Mouse (Mus musculus) liver, adult 2 months (tissue): ENCODE data around the gene Atp10a. TPM values are rescaled to one million over a fixed set of nuclear protein-coding genes. Genes with fewer than 3 reads are reported as not detected.

Experiments used
- DNase-seq: peaks from one replicate; pipeline ENCODE4 v3.0.0-alpha.2; 2011; ENCODE audit warnings: low read depth, low spot score; ENCODE audit errors: extremely low read depth
- H3K27ac ChIP-seq: fragments of 200-500 bp; replicated peaks from 2 replicates; pipeline ENCODE4 v1.5.1; 2012; ENCODE audit warnings: low read depth, mild to moderate bottlenecking, control low read depth, inconsistent platforms, low read length; ENCODE audit not compliant: insufficient read depth
- H3K27me3 ChIP-seq: fragments of 200-500 bp; 2 replicates; pipeline ENCODE4 v1.6.1; 2012; ENCODE audit warnings: mild to moderate bottlenecking, moderate library complexity, low read length, inconsistent platforms; ENCODE audit not compliant: control insufficient read depth, insufficient read depth
- H3K36me3 ChIP-seq: fragments of 200-500 bp; 2 replicates; pipeline ENCODE4 v1.6.1; 2012; ENCODE audit warnings: low read length, inconsistent platforms; ENCODE audit not compliant: control insufficient read depth, insufficient read depth
- H3K4me1 ChIP-seq: fragments of 200-500 bp; 2 replicates; pipeline ENCODE4 v1.6.1; 2011; ENCODE audit warnings: low read length; ENCODE audit not compliant: control insufficient read depth, insufficient read depth
- H3K4me3 ChIP-seq: fragments of 200-500 bp; 2 replicates; pipeline ENCODE4 v1.5.1; 2011; ENCODE audit warnings: low read depth, mild to moderate bottlenecking, control low read depth, low read length, moderate library complexity; ENCODE audit not compliant: insufficient read depth
- H3K79me2 ChIP-seq: fragments of 200-500 bp; 2 replicates; pipeline ENCODE4 v1.6.1; 2012; ENCODE audit warnings: inconsistent platforms, mild to moderate bottlenecking, low read length, moderate library complexity; ENCODE audit not compliant: control insufficient read depth, insufficient read depth
- H3K9ac ChIP-seq: fragments of 200-500 bp; 2 replicates; pipeline ENCODE4 v1.6.1; 2012; ENCODE audit warnings: low read depth, mild to moderate bottlenecking, control low read depth, inconsistent platforms, low read length
- CTCF ChIP-seq: fragments of 200-500 bp; IDR thresholded peaks from 2 replicates; pipeline ENCODE4 v1.5.1; 2011; ENCODE audit warnings: low read depth, low read length, control low read depth
- POLR2A ChIP-seq: fragments of 200-500 bp; IDR thresholded peaks from 2 replicates; pipeline ENCODE4 v1.6.1; 2011; ENCODE audit warnings: low read length, control low read depth; ENCODE audit not compliant: insufficient read depth; ENCODE audit errors: extremely low read depth
- WGBS: fragments of 180-500 bp; shearing (Covaris S2); methylation state at CpG from one replicate; pipeline ENCODE4 v1.1.7; 2018; 5-methylcytosine and 5-hydroxymethylcytosine counted together
- polyA plus RNA-seq: library from polyadenylated mRNA; depleted of rRNA; stranded (reverse); fragments of >200 nt; gene quantifications from 2 replicates; pipeline ENCODE4 v1.2.3, GENCODE M21; 2012
- total RNA-seq: library from RNA; depleted of rRNA; stranded (reverse); fragments of >200 nt; gene quantifications from 2 replicates; pipeline ENCODE4 v1.2.3, GENCODE M21; 2014

Gene Atp10a
- total and polyA plus RNA-seq, 2 experiments: 0.35 to 0.46 TPM

DNA sequence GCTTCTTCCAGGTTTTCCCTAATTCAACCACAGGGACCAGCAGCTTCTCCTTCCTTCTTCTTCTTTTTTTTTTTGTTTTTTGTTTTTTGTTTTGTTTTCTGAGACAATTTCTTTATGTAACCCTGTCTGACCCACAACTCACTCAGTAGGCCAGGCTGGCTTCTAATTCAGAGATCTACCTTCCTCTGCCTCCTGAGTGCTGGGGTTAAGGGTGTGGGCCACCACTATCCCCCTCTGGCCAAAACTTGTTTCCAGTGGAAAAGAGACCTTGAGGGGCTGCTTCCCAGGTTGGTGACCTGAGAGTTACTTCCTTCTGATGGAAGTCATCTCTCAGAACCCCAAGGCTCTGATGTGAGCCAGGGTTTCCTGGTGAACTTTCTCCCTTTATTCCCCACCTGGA lies 4.1 kb downstream of the Atp10a start:
- TF ChIP-seq CTCF (no peak), POLR2A (no peak)
- Histone ChIP-seq H3K4me3 (no peak overlapping the region), H3K4me1 (peaks cover 2% of the 10 kb centered on the region; the same call in 1 of the 2 replicates)

GRCm38 (mm10) chr7:58660665-58661064 lies 4.7 kb downstream of the Atp10a start:
- no peaks in the 10 kb centered on the region for H3K79me2 ChIP-seq
- peaks cover 2% of the 10 kb centered on the region; the same call in 1 of the 2 replicates for H3K4me1 ChIP-seq
- no peaks in the 10 kb centered on the region for H3K36me3 ChIP-seq
- H3K27me3 ChIP-seq: 0 out of 2 replicates have a peak, but pooled peaks cover 2% of the 10 kb centered on the region
- H3K4me3 ChIP-seq: no peak overlapping the region
- no peak overlapping the region for H3K27ac ChIP-seq
- no peak overlapping the region for H3K9ac ChIP-seq
- 90% methylated on average over 5 of the region's 5 CpGs for WGBS
- TF ChIP-seq CTCF (no peak), POLR2A (no peak)
- no peak for DNase-seq

More for the DNA sequence above, 4.1 kb downstream of the Atp10a start:
- no peaks in the 10 kb centered on the region for H3K36me3 ChIP-seq
- H3K79me2 ChIP-seq: no peaks in the 10 kb centered on the region
- H3K9ac ChIP-seq: no peak overlapping the region
- H3K27ac ChIP-seq: no peak overlapping the region
- DNase-seq: no peak
- H3K27me3 ChIP-seq: 0 out of 2 replicates have a peak, but pooled peaks cover 2% of the 10 kb centered on the region

GRCm38 (mm10) chr7:58661076-58661475 lies 5.1 kb downstream of the Atp10a start:
- no peak for TF ChIP-seq CTCF
- no peak for TF ChIP-seq POLR2A
- H3K36me3 ChIP-seq: no peaks in the 10 kb centered on the region
- no peak overlapping the region for H3K4me3 ChIP-seq
- DNase-seq: no peak
- 0 out of 2 replicates have a peak, but pooled peaks cover 2% of the 10 kb centered on the region for H3K27me3 ChIP-seq
- H3K9ac ChIP-seq: no peak overlapping the region
- H3K4me1 ChIP-seq: peaks cover 2% of the 10 kb centered on the region; the same call in 1 of the 2 replicates
- no peak overlapping the region for H3K27ac ChIP-seq
- 93% methylated on average over 7 of the region's 7 CpGs for whole genome bisulfite sequencing
- no peaks in the 10 kb centered on the region for H3K79me2 ChIP-seq

DNA sequence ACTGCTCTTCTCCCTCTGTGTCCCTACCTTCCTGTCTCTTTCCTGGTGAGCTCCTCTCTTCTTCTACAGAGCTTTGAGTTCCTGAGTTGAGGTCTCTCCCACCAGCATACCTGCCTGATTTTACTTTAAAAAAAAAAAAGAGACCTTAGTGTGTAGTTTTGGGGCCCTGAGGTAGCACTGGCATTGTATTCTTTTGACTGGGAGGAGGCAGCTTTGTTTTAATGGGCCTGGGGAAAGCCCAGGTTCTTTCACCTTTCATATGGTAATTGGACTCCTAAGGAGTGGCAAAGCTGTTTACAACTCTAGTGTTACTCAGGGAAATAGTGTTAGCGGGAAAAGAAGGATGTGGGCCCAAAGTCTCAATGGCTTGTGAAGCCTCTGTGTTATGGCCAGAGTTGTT lies 12.7 kb downstream of the Atp10a start:
- no peaks in the 10 kb centered on the region for H3K4me1 ChIP-seq
- 89% methylated on average over 1 of the region's 1 CpGs for WGBS
- no peaks in the 10 kb centered on the region for H3K36me3 ChIP-seq
- no peak overlapping the region for H3K9ac ChIP-seq
- no peaks in the 10 kb centered on the region for H3K27me3 ChIP-seq
- no peak overlapping the region for H3K4me3 ChIP-seq
- TF ChIP-seq CTCF (no peak), POLR2A (no peak)
- DNase-seq: no peak
- no peak overlapping the region for H3K27ac ChIP-seq
- H3K79me2 ChIP-seq: no peaks in the 10 kb centered on the region

DNA sequence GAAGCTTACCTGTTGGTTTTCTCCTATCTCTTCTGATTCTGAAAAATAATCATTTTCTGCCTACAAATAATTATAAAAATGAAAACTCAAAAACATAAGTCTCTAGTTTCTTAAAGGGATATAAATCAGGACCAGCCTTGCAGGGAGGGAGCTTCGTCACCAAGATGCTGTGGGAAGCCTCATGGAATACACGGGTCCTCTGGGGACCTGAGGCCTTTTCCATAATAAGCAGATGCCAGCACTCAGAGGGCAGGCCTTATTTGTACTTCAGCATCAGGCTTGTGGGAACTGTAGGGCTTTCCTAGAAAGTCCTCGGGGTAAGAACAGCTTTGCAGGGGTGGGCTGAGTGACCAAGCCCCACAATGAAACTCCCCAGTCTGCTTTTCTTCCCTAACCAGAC lies 20.1 kb downstream of the Atp10a start:
- H3K36me3 ChIP-seq: no peaks in the 10 kb centered on the region
- H3K27me3 ChIP-seq: no peaks in the 10 kb centered on the region
- no peak overlapping the region for H3K4me3 ChIP-seq
- no peak overlapping the region for H3K9ac ChIP-seq
- no peak overlapping the region for H3K27ac ChIP-seq
- no peak for DNase-seq
- no peaks in the 10 kb centered on the region for H3K79me2 ChIP-seq
- TF ChIP-seq CTCF (no peak), POLR2A (no peak)
- no peaks in the 10 kb centered on the region for H3K4me1 ChIP-seq
- 83% methylated on average over 3 of the region's 3 CpGs for WGBS

- Histone ChIP-seq H3K9ac (no peak overlapping the region), H3K79me2 (no peaks in the 10 kb centered on the region), H3K36me3 (no peaks in the 10 kb centered on the region), H3K4me1 (no peaks in the 10 kb centered on the region), H3K27ac (no peak overlapping the region), H3K4me3 (no peak overlapping the region), H3K27me3 (no peaks in the 10 kb centered on the region)
- no peak for DNase-seq
- TF ChIP-seq CTCF: no peak
- TF ChIP-seq POLR2A: no peak
- WGBS: 36% methylated on average over 5 of the region's 5 CpGs
These were observed 21.3 kb downstream of the Atp10a start for GRCm38 (mm10) chr7:58677111-58677805.
